Mouse (Mus musculus): ENCODE measurements around the gene Ppp1r12a. TPM values are rescaled to one million over a fixed set of nuclear protein-coding genes. Genes with fewer than 3 reads are reported as not detected.

The Ppp1r12a gene
- polyA plus RNA-seq, 3 experiments from 2014 or later, result 251 to 307 (median 255) TPM

Other genes with a start within 250 kb of the Ppp1r12a start
- gene Pawr, start 169.9 kb downstream of the Ppp1r12a start, polyA plus RNA-seq (2017; shearing (Covaris generic)), result under 1 TPM in 1 of 3 experiments, not detected in 2; 0.44 TPM

Data from inflammation-experienced regulatory T-cells, adult 6 months (primary cell).